Mouse (Mus musculus) lung, postnatal 0 days (tissue): ENCODE measurements around the gene Lgals2. TPM values are rescaled to one million over a fixed set of nuclear protein-coding genes. Genes with fewer than 3 reads are reported as not detected.

ENCODE experiments used
- ATAC-seq: fragments of 200-750 bp; cut with Nextera tagmentation; 2 replicates; pipeline ENCODE4 v1.8.0; 2017; ENCODE audit warnings: moderate library complexity
- DNase-seq: peaks from one replicate; pipeline ENCODE4 v3.0.0-alpha.2; 2016; ENCODE audit warnings: low spot score
- H3K27ac ChIP-seq: fragments of 300-500 bp; sonication (generic); 2 replicates; pipeline ENCODE4 v1.5.1; 2014; ENCODE audit warnings: antibody characterized with exemption, mild to moderate bottlenecking, low read length, mixed read lengths
- H3K27me3 ChIP-seq: fragments of 300-500 bp; sonication (generic); replicated peaks from 2 replicates; pipeline ENCODE4 v1.6.1; 2014; ENCODE audit warnings: low read length, mixed read lengths; ENCODE audit not compliant: insufficient read depth
- H3K36me3 ChIP-seq: fragments of 300-500 bp; sonication (generic); 2 replicates; pipeline ENCODE4 v1.6.1; 2014; ENCODE audit warnings: low read length, mixed read lengths; ENCODE audit not compliant: insufficient read depth
- H3K4me1 ChIP-seq: fragments of 300-500 bp; sonication (generic); 2 replicates; pipeline ENCODE4 v1.6.1; 2014; ENCODE audit warnings: antibody characterized with exemption, low read depth, low read length, mixed read lengths; ENCODE audit not compliant: insufficient read depth
- H3K4me2 ChIP-seq: fragments of 300-500 bp; sonication (generic); replicated peaks from 2 replicates; pipeline ENCODE4 v1.6.1; 2014; ENCODE audit warnings: low read depth, mild to moderate bottlenecking, low read length, moderate library complexity, mixed read lengths
- H3K4me3 ChIP-seq: fragments of 300-500 bp; sonication (generic); 2 replicates; pipeline ENCODE4 v1.5.1; 2014; ENCODE audit warnings: low read depth, low read length
- H3K9ac ChIP-seq: fragments of 300-500 bp; sonication (generic); replicated peaks from 2 replicates; pipeline ENCODE4 v1.6.1; 2014; ENCODE audit warnings: low read depth, mild to moderate bottlenecking
- H3K9me3 ChIP-seq: fragments of 300-500 bp; sonication (generic); 2 replicates; pipeline ENCODE4 v1.6.1; 2016; ENCODE audit warnings: low read length, mixed read lengths
- CTCF ChIP-seq: IDR thresholded peaks from 2 replicates; pipeline ENCODE4 v1.5.1; 2016; ENCODE audit warnings: antibody characterized with exemption, mild to moderate bottlenecking
- EP300 ChIP-seq: IDR thresholded peaks from 2 replicates; pipeline ENCODE4 v1.6.1; 2016; ENCODE audit warnings: antibody characterized with exemption, mild to moderate bottlenecking, control low read depth
- WGBS: fragments of 180-500 bp; shearing (Covaris S2); extraction: QIAGEN DNeasy Blood & Tissue Kit; methylation state at CpG from one replicate; pipeline ENCODE4 v1.1.7; 2014; 5-methylcytosine and 5-hydroxymethylcytosine counted together
- polyA plus RNA-seq: library from polyadenylated mRNA; unstranded; fragments of >200 nt; fragmentation: Nextera tagmentation; extraction: Ambion mirVana; gene quantifications from 2 replicates; pipeline ENCODE4 v1.2.1, GENCODE M21; 2015

Gene Lgals2
- polyA plus RNA-seq, 1 experiment from 2014 or later = 2.4 TPM

- under 1% methylated on average over 53 of the region's 95 CpGs for WGBS
- peaks cover 21% of the 10 kb centered on the region; the same call in 1 of the 2 replicates for H3K4me1 ChIP-seq
- peak; percentile 35 for TF ChIP-seq CTCF
- peak; percentile 65 for TF ChIP-seq EP300
- no peaks in the 10 kb centered on the region for H3K9me3 ChIP-seq
- H3K27ac ChIP-seq = peak within 1 kb of the TSS; percentile 100
- peak within 1 kb of the TSS; percentile 78 for H3K4me2 ChIP-seq
- DNase-seq (peak; percentile 97), ATAC-seq (peak; percentile 85)
- peak within 1 kb of the TSS; percentile 89 for H3K9ac ChIP-seq
- no peaks in the 10 kb centered on the region for H3K27me3 ChIP-seq
- peak within 1 kb of the TSS; percentile 79 for H3K4me3 ChIP-seq
- H3K36me3 ChIP-seq = 0 out of 2 replicates have a peak, but pooled peaks cover 13% of the 10 kb centered on the region
These were observed 21.9 kb upstream of the Lgals2 start, which contains the start of gene Gga1 for GRCm38 (mm10) chr15:78876991-78877809. TSS of gene Gga1 (plus strand) at chr15:78877190.

GRCm38 (mm10) chr15:78876258-78876696 is 20.9 kb upstream of the Lgals2 start:
- H3K4me3 ChIP-seq = peak overlapping the region; percentile 79
- H3K9me3 ChIP-seq = no peaks in the 10 kb centered on the region
- H3K4me1 ChIP-seq = peaks cover 21% of the 10 kb centered on the region; the same call in 1 of the 2 replicates
- ATAC-seq (peak; percentile 47), DNase-seq (peak; percentile 97)
- 0 out of 2 replicates have a peak, but pooled peaks cover 4% of the 10 kb centered on the region for H3K36me3 ChIP-seq
- H3K9ac ChIP-seq = peak overlapping the region; percentile 36
- H3K27me3 ChIP-seq = no peaks in the 10 kb centered on the region
- WGBS = 2% methylated on average over 17 of the region's 17 CpGs
- TF ChIP-seq EP300 = no peak; the same call in none of the 2 replicates
- peak; percentile 86 for TF ChIP-seq CTCF
- peak overlapping the region; percentile 100 for H3K27ac ChIP-seq
- peak overlapping the region; percentile 78 for H3K4me2 ChIP-seq

GRCm38 (mm10) chr15:78875537-78875936 is 20.2 kb upstream of the Lgals2 start:
- no peak for TF ChIP-seq CTCF
- TF ChIP-seq EP300 = no peak
- 70% methylated on average over 5 of the region's 5 CpGs for WGBS
- no peaks in the 10 kb centered on the region for H3K36me3 ChIP-seq
- DNase-seq (no peak), ATAC-seq (no peak)
- H3K27me3 ChIP-seq = no peaks in the 10 kb centered on the region
- H3K27ac ChIP-seq = peak overlapping the region; percentile 100
- no peaks in the 10 kb centered on the region for H3K9me3 ChIP-seq
- peak overlapping the region; percentile 11; the same call in 1 of the 2 replicates for H3K4me2 ChIP-seq
- H3K4me1 ChIP-seq = peaks cover 21% of the 10 kb centered on the region; the same call in 1 of the 2 replicates
- H3K4me3 ChIP-seq = no peak overlapping the region
- no peak overlapping the region for H3K9ac ChIP-seq

- H3K9me3 ChIP-seq = no peaks in the 10 kb centered on the region
- H3K4me1 ChIP-seq = peaks cover 18% of the 10 kb centered on the region; the same call in 1 of the 2 replicates
- H3K9ac ChIP-seq = no peak overlapping the region
- no peak for TF ChIP-seq EP300
- TF ChIP-seq CTCF = no peak
- no peaks in the 10 kb centered on the region for H3K27me3 ChIP-seq
- H3K4me2 ChIP-seq = no peak overlapping the region
- WGBS = 64% methylated on average over 8 of the region's 8 CpGs
- no peak for DNase-seq
- no peak overlapping the region for H3K4me3 ChIP-seq
- H3K36me3 ChIP-seq = no peaks in the 10 kb centered on the region
- peak overlapping the region; percentile 9; the same call in 1 of the 2 replicates for H3K27ac ChIP-seq
- no peak for ATAC-seq
These were observed 19.7 kb upstream of the Lgals2 start for GRCm38 (mm10) chr15:78874989-78875388.

GRCm38 (mm10) chr15:78873803-78874435 is 18.6 kb upstream of the Lgals2 start:
- Histone ChIP-seq H3K4me2 (no peak overlapping the region), H3K4me1 (peaks cover 15% of the 10 kb centered on the region; the same call in 1 of the 2 replicates), H3K27me3 (no peaks in the 10 kb centered on the region), H3K4me3 (no peak overlapping the region), H3K27ac (0 out of 2 replicates have a peak overlapping the region, but pooled peaks have one; percentile 9), H3K36me3 (no peaks in the 10 kb centered on the region), H3K9me3 (no peaks in the 10 kb centered on the region), H3K9ac (no peak overlapping the region)
- ATAC-seq (no peak), DNase-seq (peak; percentile 55)
- TF ChIP-seq EP300 = no peak
- peak; percentile 40; the same call in 1 of the 2 replicates for TF ChIP-seq CTCF
- WGBS = 45% methylated on average over 13 of the region's 13 CpGs
